Mouse (Mus musculus): Measurements from ENCODE around the gene Sclt1.

DNA sequence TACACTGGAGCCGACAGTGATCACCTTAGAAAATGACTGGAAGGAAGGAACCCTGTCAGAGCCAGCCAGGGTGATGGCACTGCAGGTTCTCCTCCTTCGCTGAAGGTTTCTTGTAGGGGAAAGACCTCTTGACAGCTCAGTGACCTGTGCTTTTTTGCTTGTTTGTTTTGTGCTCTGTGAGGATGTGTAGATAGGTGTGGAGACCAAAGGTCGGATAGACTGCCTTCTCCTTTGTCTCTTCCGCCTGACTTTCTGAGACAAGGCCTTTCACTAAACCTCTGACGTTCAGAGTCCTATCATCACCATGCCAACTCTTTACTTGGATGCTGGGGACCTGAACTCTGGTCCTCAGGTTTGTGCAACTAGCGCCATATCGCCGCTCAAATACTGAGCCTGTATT, 153.8 kb downstream of the Sclt1 start:
- no peak for TF ChIP-seq CTCF (IDR thresholded peaks at IDR 0.05; ENCODE audit: low read depth)
- no peak for TF ChIP-seq EP300 (optimal IDR thresholded peaks at IDR 0.05)

Data from stomach, postnatal 0 days (tissue).